Mouse (Mus musculus): ENCODE data around the gene Fkbp1b. TPM values are rescaled to one million over a fixed set of nuclear protein-coding genes. Genes with fewer than 3 reads are reported as not detected.
"Not testable (repeated sequence)": the region's sequence is repeated elsewhere in the genome, so short reads cannot be mapped to it uniquely, and the experiment has no call there.

Fkbp1b gene
- total RNA-seq, 2 experiments from 2014 or later = 0.73 to 1.7 TPM

DNA sequence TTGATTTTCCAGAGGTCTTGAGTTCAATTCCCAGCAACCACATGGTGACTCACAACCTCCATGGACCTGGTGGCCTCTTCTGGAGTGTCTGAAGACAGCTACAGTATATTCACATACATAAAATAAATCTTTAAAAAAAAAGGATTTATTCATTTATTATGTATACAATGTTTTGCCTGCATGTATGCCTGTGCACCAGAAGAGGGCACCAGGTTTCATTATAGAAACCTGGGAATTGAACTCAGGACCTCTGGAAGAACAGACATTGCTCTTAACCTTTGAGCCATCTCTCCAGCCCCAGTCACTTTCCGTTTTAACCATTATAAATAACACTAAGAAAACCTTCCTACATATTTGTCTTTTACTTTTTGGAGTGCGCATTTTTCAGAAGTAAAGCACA, 15.4 kb upstream of the Fkbp1b start:
- no peak for DNase-seq (ENCODE audit: low spot score)
- intact Hi-C loops (cut with DNase I) = loop anchor here (5.0 kb wide), 1 partner anchor 115 kb away; no protein-coding TSS in a partner anchor

GRCm38 (mm10) chr12:4856160-4856559, 14.8 kb upstream of the Fkbp1b start:
- intact Hi-C loops (cut with DNase I) = loop anchor here (5.0 kb wide), 1 partner anchor 116 kb away; no protein-coding TSS in a partner anchor
- no peak for DNase-seq (ENCODE audit: low spot score)

DNA sequence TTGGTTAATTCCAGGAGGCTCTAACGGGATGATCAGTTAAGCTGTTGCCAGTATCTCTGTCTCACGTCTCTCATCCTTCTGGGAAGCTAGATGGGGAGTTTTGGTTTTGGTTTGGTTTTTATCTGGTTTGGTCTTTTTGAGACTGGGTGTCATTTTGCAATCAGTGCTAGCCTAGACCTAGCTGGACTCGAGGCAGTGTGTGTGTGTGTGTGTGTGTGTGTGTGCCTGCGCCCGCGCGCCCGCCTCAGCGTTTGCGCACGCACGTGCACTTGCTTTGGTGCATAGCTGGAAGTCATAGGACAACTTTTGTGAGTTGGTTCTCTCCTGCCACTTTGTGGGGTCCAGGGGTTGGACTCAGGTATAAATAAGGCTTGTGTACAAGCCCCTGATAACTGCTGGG, 2.4 kb upstream of the Fkbp1b start:
- intact Hi-C loops (cut with DNase I) = loop anchor here (2.0 to 5.0 kb wide), 2 partner anchors 25 to 74 kb away; partner anchors contain the start of gene Atad2b
- no peak for DNase-seq (ENCODE audit: low spot score)

GRCm38 (mm10) chr12:4842890-4843597, 1.7 kb upstream of the Fkbp1b start, which contains the start of gene Wdcp:
Gene Wdcp (plus strand): TSS chr12:4843303.
- DNase-seq (ENCODE audit: low spot score) = peak; percentile 85
- intact Hi-C loops (cut with DNase I) = loop anchor here (2.0 to 5.0 kb wide), 2 partner anchors 24 to 74 kb away; partner anchors contain the start of gene Atad2b

DNA sequence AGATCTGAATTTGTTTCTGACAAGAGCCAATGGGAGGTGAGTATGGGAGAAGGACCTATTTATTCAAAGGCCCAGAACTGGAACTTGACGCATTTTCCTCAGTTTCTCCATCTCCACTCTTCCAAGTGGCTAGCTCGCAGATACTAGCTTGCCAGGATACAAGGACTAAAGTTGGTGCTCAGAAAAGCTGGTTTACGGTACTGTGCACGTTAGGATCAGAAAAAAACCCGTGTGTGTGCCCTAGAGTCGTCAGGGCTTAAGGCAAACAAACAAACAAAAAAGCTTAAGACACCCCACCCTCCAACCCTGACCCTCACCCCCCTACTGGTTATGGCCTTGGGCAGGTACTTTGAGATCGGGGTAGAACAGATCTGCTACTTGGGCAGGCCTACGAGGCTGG, 1.1 kb upstream of the Fkbp1b start:
- intact Hi-C loops (cut with DNase I) = loop anchor here (2.0 to 5.0 kb wide), 2 partner anchors 24 to 75 kb away; partner anchors contain the start of gene Atad2b

GRCm38 (mm10) chr12:4840741-4841140, 650 bp downstream of the Fkbp1b start:
- DNase-seq (ENCODE audit: low spot score) = no peak
- intact Hi-C loops (cut with DNase I) = loop anchor here (5.0 kb wide), 1 partner anchor 77 kb away; the partner anchor contains the start of gene Atad2b

More for the DNA sequence above, 1.1 kb upstream of the Fkbp1b start:
- DNase-seq (ENCODE audit: low spot score) = no peak

- intact Hi-C loops (cut with DNase I) = loop anchor here (5.0 kb wide), 1 partner anchor 77 kb away; the partner anchor contains the start of gene Atad2b
Measured at GRCm38 (mm10) chr12:4840010-4840409, 1.4 kb downstream of the Fkbp1b start.

DNA sequence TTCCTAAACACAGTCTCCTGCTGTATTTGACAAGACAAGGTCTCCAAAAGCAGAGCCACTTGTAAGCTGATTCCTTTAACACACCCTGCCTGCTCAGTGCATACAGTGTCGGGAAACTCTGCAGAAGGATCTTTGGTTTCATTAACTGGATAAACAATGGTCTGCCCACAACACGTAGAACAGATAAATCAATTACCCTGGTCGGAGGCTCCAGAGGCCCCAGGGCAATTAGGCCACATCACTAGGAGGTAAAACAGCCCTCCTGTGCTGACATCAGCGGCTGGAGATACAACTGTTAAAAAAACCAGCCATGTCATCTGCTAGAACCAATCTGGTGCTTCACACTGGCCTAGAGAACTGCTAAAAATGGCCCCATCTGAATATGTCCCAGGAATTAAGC, 4.4 kb downstream of the Fkbp1b start:
- intact Hi-C loops (cut with DNase I) = no loop called here

More at GRCm38 (mm10) chr12:4840010-4840409, 1.4 kb downstream of the Fkbp1b start:
- no peak for DNase-seq (ENCODE audit: low spot score)

DNA sequence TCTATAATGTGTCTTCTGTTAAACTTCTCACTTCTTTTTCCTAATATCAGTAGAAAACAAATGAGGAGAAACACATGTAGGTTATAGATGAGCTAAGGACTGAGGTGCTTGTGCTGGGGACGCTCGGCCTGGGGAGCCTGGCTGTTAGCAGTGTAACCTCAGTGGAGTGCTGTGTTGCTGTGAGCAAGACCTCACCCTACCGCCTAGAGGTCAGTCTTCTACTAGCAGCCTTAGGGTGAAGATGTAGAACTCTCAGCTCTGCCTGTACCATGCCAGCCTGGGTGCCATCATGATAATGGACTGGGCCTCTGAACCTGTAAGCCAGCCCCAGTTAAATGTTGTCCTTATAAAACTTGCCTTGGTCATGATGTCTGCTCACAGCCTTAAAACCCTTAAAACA, 14.1 kb downstream of the Fkbp1b start:
- no peak for DNase-seq (ENCODE audit: low spot score)
- intact Hi-C loops (cut with DNase I) = no loop called here

More for the DNA sequence above, 4.4 kb downstream of the Fkbp1b start:
- DNase-seq (ENCODE audit: low spot score) = no peak

- DNase-seq (ENCODE audit: low spot score) = peak; percentile 94
- intact Hi-C loops (cut with DNase I) = loop anchor here (2.0 to 5.0 kb wide), 3 partner anchors 25 to 100 kb away; partner anchors contain the start of genes Atad2b and Wdcp
Measured at GRCm38 (mm10) chr12:4817361-4818101, 23.9 kb downstream of the Fkbp1b start, which contains the start of gene Sf3b6. Gene Sf3b6 (plus strand): TSS chr12:4817544.

- intact Hi-C loops (cut with DNase I) = loop anchor here (2.0 to 5.0 kb wide), 2 partner anchors 46 to 100 kb away; partner anchors contain the start of gene Atad2b
- no peak for DNase-seq (ENCODE audit: low spot score)
Measured at GRCm38 (mm10) chr12:4816680-4817360, 24.6 kb downstream of the Fkbp1b start.

DNA sequence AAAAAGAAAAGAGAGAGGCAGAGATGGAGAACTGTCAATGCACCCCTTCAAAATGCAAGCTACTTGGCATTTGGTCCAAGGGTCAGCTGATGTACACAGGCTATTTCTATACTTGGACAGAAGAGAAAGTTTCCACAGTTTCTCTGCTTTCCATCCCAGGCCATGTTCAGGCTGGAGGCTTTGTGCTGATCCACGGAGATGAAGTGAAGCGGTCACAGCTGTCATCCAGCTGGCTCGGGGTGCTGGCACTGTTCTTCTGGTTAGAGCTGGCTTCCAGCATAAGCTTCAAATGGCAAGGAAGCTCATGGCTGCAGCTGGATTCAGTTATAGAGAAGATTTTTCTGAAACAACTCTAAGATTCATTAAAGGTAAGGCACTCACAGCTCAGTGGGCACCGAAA, 27.8 kb downstream of the Fkbp1b start:
- DNase-seq (ENCODE audit: low spot score) = no peak
- intact Hi-C loops (cut with DNase I) = no loop called here

- intact Hi-C loops (cut with DNase I) = no loop called here
- no peak for DNase-seq (ENCODE audit: low spot score)
Measured at GRCm38 (mm10) chr12:4811705-4812104, 29.7 kb downstream of the Fkbp1b start.

GRCm38 (mm10) chr12:4811036-4811435, 30.4 kb downstream of the Fkbp1b start:
- DNase-seq (ENCODE audit: low spot score) = no peak
- intact Hi-C loops (cut with DNase I) = no loop called here

DNA sequence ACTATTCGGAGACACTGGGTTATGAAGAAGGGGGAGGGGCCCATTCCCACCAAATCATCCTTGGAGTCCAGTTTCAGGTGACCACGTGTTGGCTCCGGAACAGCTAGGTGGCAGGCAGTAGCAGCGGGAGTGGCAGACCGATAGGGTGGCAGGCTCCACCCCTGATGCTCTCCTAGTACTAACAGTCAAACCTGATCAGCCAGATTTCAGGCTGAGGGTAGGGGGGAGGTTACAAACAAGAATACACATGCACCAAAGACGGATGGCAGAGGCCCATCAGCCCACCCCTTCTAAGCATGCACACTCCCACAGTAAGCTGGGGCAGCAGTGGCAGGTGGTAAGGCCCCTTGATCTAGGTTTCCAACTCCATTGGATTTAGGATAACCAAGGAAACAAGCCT, 43.9 kb downstream of the Fkbp1b start:
- intact Hi-C loops (cut with DNase I) = not testable (repeated sequence)

GRCm38 (mm10) chr12:4793718-4794117, 47.7 kb downstream of the Fkbp1b start:
- intact Hi-C loops (cut with DNase I) = no loop called here
- DNase-seq (ENCODE audit: low spot score) = no peak

More for the DNA sequence above, 43.9 kb downstream of the Fkbp1b start:
- DNase-seq (ENCODE audit: low spot score) = not testable (repeated sequence)

DNA sequence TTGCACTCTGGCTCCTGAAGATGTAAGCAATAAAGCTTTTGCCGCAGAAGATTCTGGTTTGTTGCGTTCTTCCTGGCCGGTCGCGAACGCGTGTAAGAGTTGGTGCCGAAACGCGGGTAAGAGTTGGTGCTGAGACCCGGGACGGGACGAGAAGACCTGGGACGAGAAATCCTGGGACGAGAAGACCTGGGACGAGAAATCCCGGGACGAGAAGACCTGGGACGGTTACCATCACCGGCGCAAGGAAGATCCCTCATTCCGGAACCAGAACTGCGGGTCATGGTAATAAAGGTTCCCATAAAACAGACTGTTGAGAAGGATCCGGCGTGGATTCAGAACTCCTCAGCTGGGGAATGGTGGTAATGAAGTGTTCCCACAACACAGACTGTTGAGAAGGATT, 53.3 kb downstream of the Fkbp1b start:
- intact Hi-C loops (cut with DNase I); DNase-seq (ENCODE audit: low spot score): not testable (repeated sequence)

GRCm38 (mm10) chr12:4784466-4784865, 56.9 kb downstream of the Fkbp1b start:
- intact Hi-C loops (cut with DNase I) = no loop called here
- no peak for DNase-seq (ENCODE audit: low spot score)

DNA sequence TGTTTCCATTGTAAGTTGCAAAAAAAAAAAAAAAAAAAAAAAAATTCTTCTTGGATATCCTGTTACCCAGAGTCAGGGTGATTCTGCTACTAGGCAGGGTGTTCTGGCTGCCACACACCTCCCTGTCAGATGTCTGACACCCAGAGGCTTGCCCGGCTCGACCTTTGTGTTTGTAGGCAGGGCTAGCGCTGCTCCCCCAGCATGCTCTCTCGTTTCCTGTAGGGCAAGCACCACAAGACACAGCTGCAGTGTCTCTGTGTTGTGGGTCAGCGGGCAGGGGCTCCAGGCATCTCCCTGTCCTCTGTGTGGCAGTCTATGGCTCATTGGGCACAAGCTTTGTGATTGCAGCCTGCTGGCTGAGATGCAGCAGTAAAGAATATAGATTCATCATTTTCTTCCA, 57.8 kb downstream of the Fkbp1b start:
- no peak for DNase-seq (ENCODE audit: low spot score)
- intact Hi-C loops (cut with DNase I) = no loop called here
